Mouse (Mus musculus): ENCODE measurements around the gene Vpreb2. TPM values are rescaled to one million over a fixed set of nuclear protein-coding genes. Genes with fewer than 3 reads are reported as not detected.
"Not testable (repeated sequence)": the region's sequence is repeated elsewhere in the genome, so short reads cannot be mapped to it uniquely, and the experiment has no call there.

Vpreb2 gene
- polyA plus RNA-seq, 2 experiments: 0.13 to 0.88 TPM

DNA sequence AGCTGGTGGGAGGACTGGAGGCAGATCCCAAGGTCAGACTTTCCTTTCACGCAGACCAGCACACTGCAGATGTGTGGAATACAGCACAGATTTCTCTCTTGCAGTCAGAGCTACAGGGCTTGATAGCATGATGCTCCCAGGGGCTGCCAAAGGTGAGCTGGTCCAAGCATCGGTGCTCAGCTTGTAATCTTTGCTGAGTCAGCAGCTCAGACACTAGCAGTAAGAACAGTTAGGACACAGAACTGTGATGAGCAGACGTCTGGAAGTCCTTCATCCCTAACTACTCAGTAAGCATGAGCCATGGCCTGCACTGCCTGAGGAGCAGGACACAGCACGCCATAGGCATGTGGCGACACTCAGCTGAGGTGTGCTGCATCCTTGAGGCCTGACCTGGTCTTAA lies 8.4 kb upstream of the Vpreb2 start:
- H3K9ac ChIP-seq (replicated peaks): no peak overlapping the region
- no peaks in the 10 kb centered on the region for H3K9me3 ChIP-seq (ENCODE audit: control insufficient read depth, low read length)
- no peaks in the 10 kb centered on the region for H3K4me1 ChIP-seq (replicated peaks; ENCODE audit: control insufficient read depth in 2 of 2, insufficient read depth in 2 of 2, low read length in 1 of 2)
- no peak overlapping the region for H3K4me2 ChIP-seq (ENCODE audit: low read depth)
- ATAC-seq (ENCODE audit: insufficient read depth) (no peak), DNase-seq (ENCODE audit: low read depth in 3 of 3, low spot score in 3 of 3) (no peak)
- no peak overlapping the region for H3K4me3 ChIP-seq (ENCODE audit: insufficient read depth in 1 of 2, low read depth in 2 of 2, low read length in 2 of 2)
- no peaks in the 10 kb centered on the region for H3K27me3 ChIP-seq (ENCODE audit: control insufficient read depth, insufficient read depth, low read length)
- TF ChIP-seq EP300 (IDR thresholded peaks at IDR 0.05; ENCODE audit: low read depth) (no peak), CTCF (IDR thresholded peaks at IDR 0.05; ENCODE audit: low read depth) (no peak)
- H3K36me3 ChIP-seq (replicated peaks; ENCODE audit: control insufficient read depth, insufficient read depth, low read depth): no peaks in the 10 kb centered on the region
- 49% methylated on average over 5 of the region's 5 CpGs for WGBS (ENCODE audit: insufficient replicate concordance)
- H3K27ac ChIP-seq: no peak overlapping the region

DNA sequence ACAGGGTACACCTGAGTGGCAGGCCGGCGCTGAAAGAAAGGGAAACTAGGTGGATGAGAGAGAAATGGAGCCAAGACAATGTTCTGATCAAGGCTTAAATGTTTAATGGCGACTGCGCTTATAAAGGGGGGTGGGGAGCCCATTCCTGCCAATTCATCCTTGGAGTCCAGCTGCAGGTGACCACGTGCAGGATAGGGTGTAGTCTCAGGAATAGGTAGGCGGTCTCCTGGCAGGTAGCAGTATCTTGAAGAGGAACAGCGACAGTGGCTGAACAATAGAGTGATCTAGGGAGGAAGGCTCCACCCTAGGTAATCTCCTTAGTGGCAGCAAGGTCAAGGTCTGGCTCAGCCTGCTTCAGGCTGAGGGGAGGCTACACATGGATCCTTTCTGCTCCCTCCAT lies 2.4 kb upstream of the Vpreb2 start:
- H3K27me3 ChIP-seq (ENCODE audit: control insufficient read depth, insufficient read depth, low read length); H3K4me3 ChIP-seq (ENCODE audit: insufficient read depth in 1 of 2, low read depth in 2 of 2, low read length in 2 of 2); H3K9me3 ChIP-seq (ENCODE audit: control insufficient read depth, low read length); H3K27ac ChIP-seq; H3K4me1 ChIP-seq (replicated peaks; ENCODE audit: control insufficient read depth in 2 of 2, insufficient read depth in 2 of 2, low read length in 1 of 2); ATAC-seq (ENCODE audit: insufficient read depth); H3K9ac ChIP-seq (replicated peaks); DNase-seq (ENCODE audit: low read depth in 3 of 3, low spot score in 3 of 3); H3K36me3 ChIP-seq (replicated peaks; ENCODE audit: control insufficient read depth, insufficient read depth, low read depth); H3K4me2 ChIP-seq (ENCODE audit: low read depth): not testable (repeated sequence)
- WGBS (ENCODE audit: insufficient replicate concordance): 57% methylated on average over 7 of the region's 7 CpGs

DNA sequence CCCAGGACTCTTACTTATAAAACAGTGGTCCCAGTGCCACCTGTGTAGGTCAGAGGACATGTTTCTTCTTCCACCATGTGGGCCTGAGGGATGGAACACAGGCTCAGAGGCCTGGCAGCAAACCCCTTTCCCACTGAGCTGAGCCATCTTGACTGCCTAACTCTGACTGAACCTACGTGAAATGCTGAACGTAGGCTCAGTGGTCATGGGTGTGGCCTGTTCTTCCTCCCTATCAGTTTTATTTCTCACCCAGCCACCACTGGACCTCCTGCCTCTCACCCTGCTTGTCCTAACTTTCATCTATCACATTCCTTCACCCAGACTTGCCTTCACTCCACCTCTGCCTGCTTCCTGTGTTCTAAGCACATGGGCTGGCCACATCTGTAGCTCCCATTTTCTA lies 3.0 kb downstream of the Vpreb2 start:
- no peaks in the 10 kb centered on the region for H3K9me3 ChIP-seq (ENCODE audit: control insufficient read depth, low read length)
- no peak for TF ChIP-seq CTCF (IDR thresholded peaks at IDR 0.05; ENCODE audit: low read depth)
- no peak for TF ChIP-seq EP300 (IDR thresholded peaks at IDR 0.05; ENCODE audit: low read depth)
- no peaks in the 10 kb centered on the region for H3K36me3 ChIP-seq (replicated peaks; ENCODE audit: control insufficient read depth, insufficient read depth, low read depth)
- no peaks in the 10 kb centered on the region for H3K27me3 ChIP-seq (ENCODE audit: control insufficient read depth, insufficient read depth, low read length)
- no peak overlapping the region for H3K4me3 ChIP-seq (ENCODE audit: insufficient read depth in 1 of 2, low read depth in 2 of 2, low read length in 2 of 2)
- no peak overlapping the region for H3K4me2 ChIP-seq (ENCODE audit: low read depth)
- ATAC-seq (ENCODE audit: insufficient read depth) (peak; percentile 37; the same call in 1 of the 2 replicates), DNase-seq (ENCODE audit: low read depth in 3 of 3, low spot score in 3 of 3) (peak in 2 of 3 experiments; percentile 4 to 7)
- 24% methylated on average over 2 of the region's 2 CpGs for WGBS (ENCODE audit: insufficient replicate concordance)
- no peak overlapping the region for H3K27ac ChIP-seq
- H3K9ac ChIP-seq (replicated peaks): no peak overlapping the region
- H3K4me1 ChIP-seq (replicated peaks; ENCODE audit: control insufficient read depth in 2 of 2, insufficient read depth in 2 of 2, low read length in 1 of 2): peaks cover 0 to 5% of the 10 kb centered on the region in 2 experiments; a peak in 1 of 4 replicates

DNA sequence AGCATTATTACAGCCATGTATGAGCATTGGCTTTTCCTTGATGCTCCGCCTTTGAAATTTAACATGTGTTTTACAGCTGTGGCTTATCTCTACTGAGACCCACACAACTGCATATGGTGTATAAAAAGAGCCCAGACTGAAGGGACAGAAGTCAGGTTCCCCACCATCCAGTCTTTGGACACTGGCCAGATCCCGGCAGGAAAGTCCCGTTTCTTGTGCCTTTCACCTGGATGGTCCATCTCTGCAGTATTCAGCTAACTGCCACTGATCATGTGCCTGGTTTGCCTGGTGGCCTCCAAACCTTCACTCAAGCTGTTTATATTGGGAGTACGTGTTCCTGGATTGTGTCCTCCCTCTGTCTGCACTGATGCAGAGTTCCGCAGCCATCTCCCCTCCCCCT lies 4.0 kb downstream of the Vpreb2 start:
- Histone ChIP-seq H3K4me2 (ENCODE audit: low read depth) (no peak overlapping the region), H3K4me1 (replicated peaks; ENCODE audit: control insufficient read depth in 2 of 2, insufficient read depth in 2 of 2, low read length in 1 of 2) (peaks cover 0 to 5% of the 10 kb centered on the region in 2 experiments; a peak in 1 of 4 replicates), H3K27me3 (ENCODE audit: control insufficient read depth, insufficient read depth, low read length) (no peaks in the 10 kb centered on the region), H3K9me3 (ENCODE audit: control insufficient read depth, low read length) (no peaks in the 10 kb centered on the region), H3K27ac (no peak overlapping the region), H3K4me3 (ENCODE audit: insufficient read depth in 1 of 2, low read depth in 2 of 2, low read length in 2 of 2) (no peak overlapping the region), H3K36me3 (replicated peaks; ENCODE audit: control insufficient read depth, insufficient read depth, low read depth) (no peaks in the 10 kb centered on the region), H3K9ac (replicated peaks) (no peak overlapping the region)
- no peak for TF ChIP-seq CTCF (IDR thresholded peaks at IDR 0.05; ENCODE audit: low read depth)
- no peak for TF ChIP-seq EP300 (IDR thresholded peaks at IDR 0.05; ENCODE audit: low read depth)
- ATAC-seq (ENCODE audit: insufficient read depth) (no peak), DNase-seq (ENCODE audit: low read depth in 3 of 3, low spot score in 3 of 3) (no peak)
- WGBS (ENCODE audit: insufficient replicate concordance): 40% methylated on average over 5 of the region's 5 CpGs

DNA sequence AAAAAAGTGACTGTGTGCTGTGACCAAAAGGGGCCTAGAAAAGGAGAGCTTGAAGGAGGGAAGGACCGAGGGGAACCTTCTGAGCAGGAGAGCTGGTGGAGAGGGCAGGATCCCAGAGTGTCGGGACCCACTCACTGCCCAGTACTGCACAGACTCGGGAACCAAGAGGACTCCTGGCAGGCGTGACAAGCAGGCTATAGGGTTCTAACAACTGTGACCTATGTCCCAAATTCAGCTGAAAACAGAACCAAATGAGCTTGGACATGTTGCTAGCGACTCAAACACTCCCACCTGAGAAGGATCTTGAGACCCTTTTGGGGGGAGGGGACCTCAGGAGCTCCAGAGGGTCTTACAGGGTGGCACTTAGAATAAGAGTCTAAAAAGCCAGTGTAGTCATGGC lies 4.8 kb downstream of the Vpreb2 start:
- ATAC-seq (ENCODE audit: insufficient read depth): no peak
- H3K9me3 ChIP-seq (ENCODE audit: control insufficient read depth, low read length): peaks cover under 1% of the 10 kb centered on the region
- H3K4me2 ChIP-seq (ENCODE audit: low read depth): no peak overlapping the region
- H3K27ac ChIP-seq: no peak overlapping the region
- peaks cover 0 to 5% of the 10 kb centered on the region in 2 experiments; a peak in 1 of 4 replicates for H3K4me1 ChIP-seq (replicated peaks; ENCODE audit: control insufficient read depth in 2 of 2, insufficient read depth in 2 of 2, low read length in 1 of 2)
- no peak for DNase-seq (ENCODE audit: low read depth in 3 of 3, low spot score in 3 of 3)
- WGBS (ENCODE audit: insufficient replicate concordance): 32% methylated on average over 5 of the region's 5 CpGs
- H3K36me3 ChIP-seq (replicated peaks; ENCODE audit: control insufficient read depth, insufficient read depth, low read depth): no peaks in the 10 kb centered on the region
- H3K27me3 ChIP-seq (ENCODE audit: control insufficient read depth, insufficient read depth, low read length): no peaks in the 10 kb centered on the region
- no peak overlapping the region for H3K9ac ChIP-seq (replicated peaks)
- no peak overlapping the region for H3K4me3 ChIP-seq (ENCODE audit: insufficient read depth in 1 of 2, low read depth in 2 of 2, low read length in 2 of 2)
- TF ChIP-seq EP300 (IDR thresholded peaks at IDR 0.05; ENCODE audit: low read depth) (no peak), CTCF (IDR thresholded peaks at IDR 0.05; ENCODE audit: low read depth) (no peak)

All from liver, embryonic 14.5 days (tissue).